Mouse (Mus musculus) layer of hippocampus, postnatal 25 days (tissue): ENCODE measurements around the gene Eef2. TPM values are rescaled to one million over a fixed set of nuclear protein-coding genes. Genes with fewer than 3 reads are reported as not detected.

Source experiments
- DNase-seq, 2 experiments: peaks; one replicate each; pipeline ENCODE4 v3.0.0; 2022; ENCODE audit warnings: mixed read lengths in 2 of 2, low spot score in 1 of 2; ENCODE audit errors: extremely low spot score in 1 of 2
- total RNA-seq, 2 experiments: library from RNA; stranded (reverse); gene quantifications; 2 replicates each; pipeline ENCODE4 v1.2.3; 2021

Gene Eef2
- 100 to 1,000 TPM; 896 to 944 TPM for total RNA-seq

- DNase-seq: peak; percentile 99 to 100
Measured at GRCm38 (mm10) chr10:81176466-81177271, at the start of gene Eef2. Gene Eef2 (plus strand): TSS chr10:81176631.

GRCm38 (mm10) chr10:81134181-81134587 lies 42.2 kb upstream of the Eef2 start:
- no peak for DNase-seq

DNA sequence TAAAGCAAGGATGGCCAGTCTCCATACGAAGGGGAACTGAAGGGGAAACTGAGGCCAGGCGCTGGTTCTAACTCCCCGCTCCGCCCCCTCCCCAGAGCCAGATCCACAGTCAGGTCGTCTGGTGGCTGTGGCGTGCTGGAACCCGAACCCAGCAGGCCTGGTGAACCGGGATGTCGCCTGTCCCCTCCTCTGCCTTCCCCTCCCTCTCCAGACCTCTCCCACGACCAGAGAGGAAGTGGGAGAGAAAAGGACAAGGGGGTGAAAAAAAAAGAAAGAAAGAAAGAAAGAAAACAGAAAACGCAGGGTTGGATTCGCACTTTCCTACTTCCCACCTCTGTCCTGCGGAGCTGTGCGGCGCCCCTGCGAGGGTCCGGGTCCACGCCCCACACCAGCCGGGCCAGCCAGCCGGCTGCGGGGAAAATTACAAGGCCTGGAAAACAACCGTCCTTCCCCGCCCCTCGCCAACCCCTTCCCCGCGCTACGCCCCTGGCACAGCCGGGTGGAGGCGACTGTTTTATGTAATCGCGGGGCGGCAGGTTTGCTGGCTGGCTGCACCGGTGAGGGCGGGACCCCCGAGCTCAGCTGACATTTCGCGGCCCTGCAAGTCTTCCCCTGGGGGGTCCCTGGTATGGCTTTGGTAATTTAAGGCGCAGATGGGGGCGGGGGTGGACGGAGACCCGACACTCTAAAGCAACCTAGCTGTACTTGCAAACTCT lies 41.3 kb upstream of the Eef2 start, which contains the start of gene Zbtb7a:
TSS of gene Zbtb7a (plus strand) at position 255 of the 716 bp plus-strand sequence.
- peak in 1 of 2 experiments; percentile 39 for DNase-seq

GRCm38 (mm10) chr10:81135831-81136705 lies 40.4 kb upstream of the Eef2 start:
- DNase-seq: peak in 1 of 2 experiments; percentile 53

DNA sequence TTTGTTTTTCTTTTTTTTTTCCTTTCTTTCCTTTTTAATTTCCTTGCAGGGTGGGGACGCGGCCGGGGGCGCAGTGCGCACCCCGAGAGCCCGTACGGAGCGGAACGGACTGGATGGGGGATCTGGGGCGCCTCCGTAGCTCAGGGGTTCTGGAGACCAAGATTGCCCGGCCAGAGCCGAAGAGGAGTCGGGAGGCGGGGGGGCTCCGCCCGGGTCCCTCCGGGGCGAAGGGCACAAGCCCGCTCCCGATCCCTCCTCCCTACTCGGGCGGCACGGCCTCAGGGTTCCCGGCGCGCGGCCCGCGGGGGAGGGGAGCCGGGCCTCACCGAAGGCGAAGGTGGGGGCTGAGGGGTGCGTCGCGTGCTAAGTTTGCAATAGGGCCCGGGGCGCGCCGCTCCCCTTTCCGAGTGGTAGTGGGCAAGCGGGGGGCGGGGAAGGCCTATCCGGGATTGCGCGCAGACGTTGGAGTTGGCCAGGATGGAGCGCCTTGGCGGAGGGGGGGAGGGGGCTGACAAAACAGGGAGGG lies 39.7 kb upstream of the Eef2 start:
- DNase-seq: peak; percentile 69 to 80

DNA sequence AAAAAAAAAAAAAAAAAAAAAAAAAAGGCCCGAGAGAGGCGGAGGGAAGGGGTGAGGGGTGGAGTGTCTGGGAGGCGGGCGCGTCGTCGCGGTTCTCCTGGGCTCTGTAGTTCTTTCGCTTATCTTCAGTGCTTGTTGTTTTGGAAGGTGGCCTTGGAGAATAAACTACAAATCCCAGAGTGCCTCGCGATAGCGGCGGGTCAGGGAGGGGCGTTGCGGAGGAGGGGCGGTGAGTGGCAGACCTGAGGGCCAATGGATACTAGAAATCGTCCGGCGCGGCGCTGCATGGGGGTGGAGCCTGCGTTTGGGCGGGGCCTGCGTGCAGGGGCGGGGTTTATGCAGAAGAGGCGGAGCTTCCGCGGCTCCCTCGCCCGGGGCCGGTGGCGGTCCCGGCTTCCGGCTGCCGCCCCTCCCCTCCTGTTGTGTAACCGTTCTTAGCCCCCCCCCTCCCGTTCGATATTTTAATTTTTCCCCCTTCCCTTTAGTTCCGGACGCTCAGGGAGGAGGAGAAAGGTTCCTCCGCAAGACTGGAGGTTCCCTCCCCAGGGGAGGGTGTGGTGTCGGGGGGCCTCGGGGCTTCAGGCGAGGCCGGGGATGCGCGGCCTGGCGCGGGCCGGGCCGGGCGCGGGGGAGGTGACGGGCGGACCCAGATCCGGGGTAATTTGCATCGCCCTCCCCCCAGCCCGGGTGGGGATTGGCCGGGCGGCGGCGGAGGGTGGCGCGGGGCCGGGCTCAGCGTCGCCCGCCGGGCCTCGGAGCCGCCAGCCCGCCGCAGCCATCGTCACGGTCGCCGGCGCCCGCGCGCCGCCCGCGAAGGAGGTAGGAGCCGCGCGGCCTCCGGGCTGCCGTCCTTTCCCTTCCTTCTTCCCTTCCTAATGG lies 38.9 kb upstream of the Eef2 start:
- DNase-seq: peak; percentile 99 to 100

- DNase-seq: no peak
Measured at GRCm38 (mm10) chr10:81138131-81138782, 38.2 kb upstream of the Eef2 start.

DNA sequence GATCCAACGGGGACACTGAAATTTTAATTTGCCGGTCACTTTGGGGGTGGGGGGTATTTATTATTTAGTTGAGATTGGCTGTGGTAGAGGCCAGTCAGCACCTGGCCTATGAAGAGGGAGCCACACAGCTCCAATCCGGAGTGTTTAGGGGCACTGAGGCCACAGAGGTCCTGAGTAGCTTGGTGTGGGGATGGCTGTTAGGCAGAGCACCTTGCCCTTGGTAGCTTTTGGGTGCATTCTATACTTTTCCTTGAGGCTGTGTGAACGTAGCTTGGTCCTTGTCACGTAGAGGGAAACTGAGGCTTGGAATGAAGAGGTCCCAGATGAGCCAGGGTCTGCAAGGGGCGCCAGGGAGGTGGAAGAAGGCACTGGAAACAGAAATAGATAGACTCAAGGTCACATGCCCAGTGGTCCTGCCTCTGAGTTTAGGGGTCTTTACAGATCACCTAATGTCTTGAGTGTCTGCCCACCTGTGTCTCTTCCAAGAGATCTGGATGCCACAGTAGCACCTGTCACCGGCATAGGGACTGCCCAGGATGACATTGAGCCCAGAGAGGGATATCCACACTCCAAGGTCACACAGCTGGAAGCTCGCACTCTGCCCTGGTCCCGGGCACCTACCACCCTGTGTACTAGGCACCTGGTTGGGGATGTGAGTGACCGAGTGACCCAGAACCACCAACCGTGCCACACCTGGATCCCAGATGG lies 37.5 kb upstream of the Eef2 start:
- no peak for DNase-seq

DNA sequence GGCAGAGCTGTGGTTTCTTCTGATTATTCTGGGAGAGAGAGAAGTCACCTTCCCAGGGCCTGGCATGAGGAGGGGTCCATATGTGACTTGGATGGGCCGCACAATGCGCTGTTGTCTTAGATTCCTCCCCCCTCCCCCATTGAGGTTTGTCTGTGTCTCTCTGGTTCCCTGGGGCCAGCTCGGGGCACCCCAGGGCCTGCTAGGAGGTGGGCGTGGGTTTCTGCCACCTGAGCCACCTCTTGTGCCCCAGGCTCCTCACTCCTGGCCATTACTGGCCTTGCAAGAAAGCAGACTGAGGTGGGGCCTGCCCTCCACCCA lies 36.9 kb upstream of the Eef2 start:
- no peak for DNase-seq

- no peak for DNase-seq
Measured at GRCm38 (mm10) chr10:81140005-81140404, 36.4 kb upstream of the Eef2 start.

- DNase-seq: peak in 1 of 2 experiments; percentile 8
Measured at GRCm38 (mm10) chr10:81140717-81141454, 35.5 kb upstream of the Eef2 start.

GRCm38 (mm10) chr10:81141455-81142210 lies 34.8 kb upstream of the Eef2 start:
- DNase-seq: no peak

DNA sequence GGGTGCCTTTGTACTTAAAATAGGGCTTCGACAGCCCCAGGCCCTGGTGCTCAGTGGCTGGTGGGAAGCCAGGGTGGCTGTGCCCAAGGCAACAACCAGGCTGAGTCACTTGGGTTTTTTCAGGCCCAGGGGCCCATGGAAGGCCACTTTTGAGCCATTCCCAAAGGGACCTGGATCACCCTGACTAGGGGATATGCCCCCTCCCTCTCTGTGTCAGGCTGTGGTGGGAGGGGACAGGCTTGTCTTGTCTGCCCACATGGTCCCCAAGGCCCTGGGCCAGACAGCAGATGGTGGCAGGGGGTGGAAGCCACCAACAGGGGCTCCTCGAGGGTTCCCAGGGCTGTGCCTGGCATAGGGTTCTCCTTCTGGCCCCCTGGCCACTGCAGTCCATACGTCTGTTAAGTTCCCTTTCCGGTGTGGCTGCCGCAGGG lies 33.9 kb upstream of the Eef2 start:
- peak in 1 of 2 experiments; percentile 17 for DNase-seq

DNA sequence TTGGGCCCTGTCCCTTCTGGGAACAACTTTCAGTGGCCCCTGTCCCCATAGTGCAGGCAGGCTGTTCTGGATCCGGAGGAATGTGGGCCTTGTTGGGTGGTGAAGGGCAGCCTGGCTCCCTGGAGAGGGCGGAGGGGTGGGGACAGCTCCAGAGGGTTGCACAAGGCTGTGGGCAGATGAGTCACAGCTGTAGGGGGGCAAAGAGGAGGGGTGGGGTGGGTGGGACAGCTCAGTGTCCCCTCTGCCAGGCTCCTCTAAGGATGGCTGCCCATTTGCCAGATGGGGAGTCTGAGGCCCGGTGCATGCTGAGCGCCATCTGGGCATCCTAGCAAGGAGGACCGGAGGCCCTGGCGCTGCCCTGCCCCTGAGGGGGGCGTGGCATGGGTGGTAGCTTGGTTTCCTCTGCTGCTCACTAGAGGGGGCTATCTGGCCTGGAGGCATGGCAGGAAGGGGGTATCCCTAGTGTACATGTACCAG lies 33.2 kb upstream of the Eef2 start:
- peak in 1 of 2 experiments; percentile 9 for DNase-seq

GRCm38 (mm10) chr10:81143845-81144437 lies 32.5 kb upstream of the Eef2 start:
- no peak for DNase-seq

DNA sequence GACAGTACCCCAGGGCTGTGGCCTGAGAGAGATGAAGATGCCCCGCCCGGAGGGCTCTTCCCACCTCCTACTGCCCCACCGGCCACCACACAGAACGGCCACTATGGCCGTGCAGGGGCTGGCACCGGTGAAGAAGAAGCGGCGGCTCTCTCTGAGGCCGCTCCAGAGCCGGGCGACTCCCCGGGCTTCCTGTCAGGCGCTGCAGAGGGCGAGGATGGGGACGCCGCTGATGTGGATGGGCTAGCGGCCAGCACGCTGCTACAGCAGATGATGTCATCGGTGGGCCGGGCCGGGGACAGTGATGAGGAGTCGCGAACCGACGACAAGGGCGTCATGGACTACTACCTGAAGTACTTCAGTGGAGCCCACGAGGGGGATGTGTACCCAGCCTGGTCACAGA lies 31.8 kb upstream of the Eef2 start:
- no peak for DNase-seq
